Mouse (Mus musculus) splenic B cell, adult 2 months (primary cell): ENCODE results near the gene Tcte1.
A peak's percentile ranks its signal among the peaks of the same experiment; 100 is the strongest.

Experiments used
- DNase-seq: peaks from one replicate; pipeline ENCODE4 v3.0.0-alpha.2; 2011; ENCODE audit warnings: low read depth, low spot score
- H3K27me3 ChIP-seq: 2 replicates; pipeline ENCODE4 v1.6.1; 2012; ENCODE audit warnings: mild to moderate bottlenecking, low read length, moderate library complexity, mixed read lengths; ENCODE audit not compliant: control insufficient read depth, poor library complexity, insufficient read depth, severe bottlenecking
- H3K36me3 ChIP-seq: 2 replicates; pipeline ENCODE4 v1.6.1; 2012; ENCODE audit warnings: mild to moderate bottlenecking, low read length, moderate library complexity, mixed read lengths; ENCODE audit not compliant: control insufficient read depth, poor library complexity, insufficient read depth, severe bottlenecking

Tcte1 gene

DNA sequence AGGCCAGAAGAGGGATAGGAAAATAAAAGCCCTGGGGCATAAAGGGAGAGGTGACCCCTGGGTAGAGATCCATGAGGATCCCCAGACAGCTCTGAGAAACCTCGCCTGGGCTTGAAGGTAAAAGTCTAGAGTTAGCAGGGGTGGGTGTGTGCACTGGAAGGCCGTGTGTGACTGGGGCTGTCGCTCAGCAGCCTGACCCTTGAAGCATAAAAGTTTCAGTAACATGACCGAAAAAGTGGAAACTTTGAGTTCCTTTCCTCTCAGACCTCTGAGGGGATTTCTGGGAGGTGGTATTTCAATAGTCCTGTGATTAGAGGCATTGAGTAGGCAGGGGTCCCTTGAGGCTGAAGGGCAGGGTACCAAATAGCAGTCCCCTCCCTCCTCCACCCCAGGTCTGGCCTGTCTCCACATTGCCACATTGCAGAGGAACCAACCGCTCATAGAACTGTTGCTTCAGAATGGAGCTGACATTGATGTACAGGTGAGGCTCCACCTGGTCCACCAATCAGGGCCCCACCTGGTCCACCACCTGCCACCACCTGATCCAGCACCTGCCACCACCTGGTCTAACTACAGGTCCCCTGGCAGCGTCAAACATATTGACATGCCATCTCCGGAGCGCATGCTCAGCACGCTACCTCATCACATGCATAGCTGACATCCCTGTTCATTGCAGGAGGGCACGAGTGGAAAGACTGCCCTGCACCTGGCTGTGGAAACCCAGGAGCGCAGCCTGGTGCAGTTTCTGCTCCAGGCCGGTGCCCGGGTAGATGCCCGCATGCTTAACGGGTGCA, 36.7 kb downstream of the Tcte1 start:
- Histone ChIP-seq H3K36me3 (peaks cover 9% of the 10 kb centered on the region), H3K27me3 (no peaks in the 10 kb centered on the region)
- peak; percentile 84 for DNase-seq

DNA sequence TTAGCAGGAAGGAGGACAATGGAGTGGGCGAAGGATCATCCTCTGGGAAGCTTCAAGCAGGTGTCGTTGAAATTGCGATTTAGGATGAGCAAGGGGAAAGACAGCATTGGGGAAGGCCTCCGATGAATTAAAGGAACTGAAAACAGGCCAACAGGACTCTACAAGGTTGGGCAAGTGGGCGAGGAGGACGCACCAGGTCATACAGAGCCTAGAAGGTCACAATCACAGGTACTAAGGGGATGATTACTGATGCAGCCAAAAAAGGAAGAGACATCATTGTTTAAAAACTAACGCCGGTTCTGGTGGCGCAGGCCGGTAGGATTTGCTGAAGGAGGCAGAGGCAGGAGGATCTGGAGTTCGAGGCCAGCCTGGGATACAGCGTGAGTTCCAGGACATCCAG, 40.0 kb downstream of the Tcte1 start:
- peaks cover 15% of the 10 kb centered on the region for H3K36me3 ChIP-seq
- DNase-seq = peak; percentile 77
- H3K27me3 ChIP-seq = no peaks in the 10 kb centered on the region

DNA sequence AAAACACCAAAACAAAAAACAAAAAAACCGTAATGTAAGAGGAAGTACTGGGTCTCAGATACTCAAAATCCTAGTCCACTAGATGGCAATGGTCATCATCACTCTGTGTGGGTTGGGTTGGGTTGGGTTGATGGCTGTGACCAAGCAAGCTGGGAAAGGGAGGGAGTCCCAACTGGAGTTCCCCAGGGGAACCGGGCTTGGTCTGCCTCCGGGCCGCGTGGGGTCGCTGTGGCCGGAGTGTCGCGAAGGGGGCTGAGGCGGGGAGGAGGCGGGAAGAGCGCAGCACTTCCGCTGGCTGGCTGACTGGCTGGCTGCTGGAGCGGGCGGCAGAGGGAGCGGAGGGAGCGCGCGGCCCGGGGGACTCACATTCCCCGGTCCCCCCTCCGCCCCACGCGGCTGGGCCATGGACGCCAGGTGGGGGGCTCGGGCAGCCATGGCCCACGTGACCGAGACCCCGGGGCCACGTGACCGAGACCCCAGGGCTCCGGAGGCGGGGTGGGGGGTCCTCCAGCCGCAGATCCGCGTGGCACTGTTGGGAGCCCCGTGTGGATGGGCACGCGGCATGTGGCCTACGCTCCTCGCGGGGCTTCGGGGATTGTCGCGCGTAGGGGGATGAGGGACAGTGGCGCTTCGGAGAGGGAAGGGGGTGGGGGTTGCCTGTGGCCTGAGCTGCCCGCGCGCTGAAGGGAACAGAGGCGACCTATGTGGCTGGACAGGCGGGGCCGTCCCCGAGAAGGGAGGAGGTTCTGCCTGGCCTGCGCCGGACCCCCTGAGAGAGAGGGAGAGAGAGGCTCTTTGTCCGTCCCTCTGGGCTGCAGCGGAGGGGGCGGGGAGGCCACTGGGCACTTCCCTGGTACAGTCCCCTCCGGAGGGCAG, 40.7 kb downstream of the Tcte1 start, which contains the start of gene Slc35b2:
Gene Slc35b2, plus strand, starts transcription at position 220 of the 876 bp plus-strand sequence.
- peaks cover 13% of the 10 kb centered on the region for H3K36me3 ChIP-seq
- DNase-seq = peak; percentile 88

DNA sequence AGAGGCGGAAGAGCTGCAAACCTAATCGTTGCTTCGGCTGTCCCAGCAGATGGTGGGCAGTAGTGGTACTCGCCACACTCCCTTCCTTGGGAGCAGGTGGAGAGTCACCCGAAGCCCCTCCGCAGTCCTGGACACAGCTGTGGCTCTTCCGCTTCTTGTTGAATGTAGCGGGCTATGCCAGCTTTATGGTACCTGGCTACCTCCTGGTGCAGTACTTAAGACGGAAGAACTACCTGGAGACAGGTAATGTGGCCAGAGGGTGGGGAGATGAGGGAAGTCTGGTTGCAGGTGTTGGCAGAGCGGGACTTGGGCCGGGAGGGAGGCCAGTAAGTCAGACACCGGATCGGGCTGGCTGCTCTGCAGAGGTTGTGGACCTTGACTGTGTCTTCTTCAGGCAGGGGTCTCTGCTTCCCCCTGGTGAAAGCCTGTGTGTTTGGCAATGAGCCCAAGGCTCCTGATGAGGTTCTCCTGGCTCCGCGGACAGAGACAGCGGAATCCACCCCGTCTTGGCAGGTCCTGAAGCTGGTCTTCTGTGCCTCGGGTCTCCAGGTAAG, 41.4 kb downstream of the Tcte1 start:
- DNase-seq = peak; percentile 66
- no peaks in the 10 kb centered on the region for H3K27me3 ChIP-seq
- H3K36me3 ChIP-seq = peaks cover 18% of the 10 kb centered on the region

More for the DNA sequence above, 40.7 kb downstream of the Tcte1 start, which contains the start of gene Slc35b2:
- no peaks in the 10 kb centered on the region for H3K27me3 ChIP-seq

DNA sequence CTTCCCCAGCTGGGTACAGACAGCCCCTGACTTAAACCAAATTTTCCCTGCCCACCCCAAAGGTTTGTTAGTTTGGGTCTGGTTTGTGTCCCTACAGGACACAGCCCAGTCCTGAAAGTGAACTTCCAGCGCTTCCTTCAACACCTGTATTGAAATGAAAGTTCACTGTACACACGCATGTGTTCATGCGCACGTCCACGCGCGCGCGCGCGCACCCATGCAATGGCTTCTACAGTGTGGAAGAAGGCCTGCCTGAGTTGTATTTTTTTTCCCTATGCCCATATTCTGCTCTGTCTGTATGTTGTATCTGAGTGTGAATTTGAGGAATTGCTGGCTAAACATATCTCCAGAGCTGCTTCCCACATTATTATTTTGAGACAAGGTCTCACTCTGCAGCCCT, 41.9 kb downstream of the Tcte1 start:
- H3K36me3 ChIP-seq = peaks cover 20% of the 10 kb centered on the region
- peak; percentile 47 for DNase-seq
- H3K27me3 ChIP-seq = no peaks in the 10 kb centered on the region

DNA sequence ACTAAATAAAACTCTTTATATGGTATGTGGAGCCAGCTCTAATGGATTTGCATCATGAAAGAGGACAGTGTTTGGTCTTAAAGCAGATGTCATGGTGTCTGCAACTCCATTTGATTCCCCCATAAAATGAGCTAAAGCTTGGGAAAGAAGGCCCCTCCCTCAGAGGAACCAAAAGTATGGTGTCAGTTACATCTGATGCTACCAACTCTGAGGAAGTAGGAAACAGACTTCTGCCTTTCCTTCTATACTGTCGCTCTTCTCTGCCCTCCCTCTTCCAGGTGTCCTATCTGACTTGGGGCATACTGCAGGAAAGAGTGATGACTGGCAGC, 42.8 kb downstream of the Tcte1 start:
- Histone ChIP-seq H3K27me3 (no peaks in the 10 kb centered on the region), H3K36me3 (peaks cover 25% of the 10 kb centered on the region)
- DNase-seq = peak; percentile 53

DNA sequence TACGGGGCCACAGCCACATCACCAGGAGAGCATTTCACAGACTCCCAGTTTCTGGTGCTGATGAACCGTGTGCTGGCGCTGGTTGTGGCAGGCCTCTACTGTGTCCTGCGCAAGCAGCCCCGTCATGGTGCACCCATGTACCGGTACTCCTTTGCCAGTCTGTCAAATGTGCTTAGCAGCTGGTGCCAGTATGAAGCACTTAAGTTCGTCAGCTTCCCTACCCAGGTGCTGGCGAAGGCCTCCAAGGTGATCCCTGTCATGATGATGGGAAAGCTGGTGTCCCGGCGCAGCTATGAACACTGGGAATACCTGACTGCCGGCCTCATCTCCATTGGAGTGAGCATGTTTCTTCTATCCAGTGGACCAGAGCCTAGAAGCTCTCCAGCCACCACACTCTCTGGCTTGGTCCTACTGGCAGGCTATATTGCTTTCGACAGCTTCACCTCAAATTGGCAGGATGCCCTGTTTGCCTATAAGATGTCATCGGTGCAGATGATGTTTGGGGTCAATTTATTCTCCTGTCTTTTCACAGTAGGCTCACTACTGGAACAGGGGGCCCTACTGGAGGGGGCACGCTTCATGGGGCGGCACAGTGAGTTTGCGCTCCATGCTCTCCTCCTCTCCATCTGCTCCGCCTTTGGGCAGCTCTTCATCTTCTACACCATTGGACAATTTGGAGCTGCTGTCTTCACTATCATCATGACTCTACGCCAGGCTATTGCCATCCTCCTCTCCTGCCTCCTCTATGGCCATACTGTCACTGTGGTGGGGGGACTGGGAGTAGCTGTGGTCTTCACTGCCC, 43.3 kb downstream of the Tcte1 start:
- Histone ChIP-seq H3K27me3 (no peaks in the 10 kb centered on the region), H3K36me3 (peaks cover 29% of the 10 kb centered on the region)
- DNase-seq = peak; percentile 56

DNA sequence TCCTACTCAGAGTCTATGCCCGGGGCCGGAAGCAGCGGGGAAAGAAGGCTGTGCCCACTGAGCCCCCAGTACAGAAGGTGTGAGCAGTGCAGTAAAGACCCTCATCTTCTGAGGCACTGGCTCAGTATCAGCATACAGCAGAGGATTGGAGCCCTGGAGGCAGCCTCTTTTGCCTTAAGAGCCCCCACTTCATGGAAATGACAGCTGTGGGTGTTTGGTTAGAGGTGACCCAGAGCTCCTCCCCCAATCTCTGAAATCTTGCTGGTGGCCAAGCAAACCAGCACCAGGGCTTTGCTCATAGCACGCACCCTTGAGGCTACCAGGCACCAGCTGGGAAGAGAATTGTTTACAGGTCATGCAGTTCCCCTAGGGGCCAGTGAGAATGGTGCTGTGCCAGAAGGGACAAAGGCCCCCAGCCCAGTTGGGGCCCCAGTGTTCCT, 43.9 kb downstream of the Tcte1 start:
- no peaks in the 10 kb centered on the region for H3K27me3 ChIP-seq
- no peak for DNase-seq
- H3K36me3 ChIP-seq = peaks cover 30% of the 10 kb centered on the region

DNA sequence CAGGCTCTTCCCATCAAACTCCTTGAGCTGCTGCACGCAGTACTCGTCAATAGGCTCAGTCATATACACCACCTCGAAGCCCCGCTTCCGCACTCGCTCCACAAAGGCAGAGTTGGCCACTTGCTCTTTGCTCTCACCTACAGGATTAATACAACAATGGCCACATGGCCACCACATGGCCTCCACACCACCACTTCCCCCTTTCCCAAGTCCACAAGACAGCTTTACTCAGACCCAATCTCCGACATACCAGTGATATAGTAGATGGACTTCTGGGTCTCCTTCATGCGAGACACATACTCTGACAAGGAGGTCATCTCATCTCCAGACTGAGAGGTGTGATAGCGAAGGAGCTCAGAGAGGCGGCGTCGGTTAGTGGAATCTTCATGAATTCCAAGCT, 45.8 kb downstream of the Tcte1 start:
- Histone ChIP-seq H3K27me3 (no peaks in the 10 kb centered on the region), H3K36me3 (peaks cover 28% of the 10 kb centered on the region)
- peak; percentile 41 for DNase-seq

DNA sequence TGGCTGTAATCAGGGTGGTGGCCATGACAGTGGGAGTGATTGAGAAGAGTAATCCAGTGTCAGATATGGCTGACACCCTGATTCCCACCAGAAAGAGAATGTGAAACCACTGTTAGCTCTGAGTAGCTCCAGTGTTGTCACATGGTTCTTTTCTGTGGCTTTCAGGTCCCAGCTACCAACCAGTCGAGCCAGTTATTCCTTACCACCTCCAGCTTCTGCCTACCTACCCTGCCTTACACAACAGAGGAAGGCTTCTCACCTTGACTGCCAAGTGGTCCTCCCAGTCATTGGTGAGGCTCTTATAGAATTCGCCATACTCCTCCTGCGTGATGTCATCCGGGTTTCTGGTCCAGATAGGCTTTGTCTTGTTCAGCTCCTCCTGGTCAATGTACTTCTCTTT, 46.8 kb downstream of the Tcte1 start:
- no peak for DNase-seq
- H3K36me3 ChIP-seq = peaks cover 28% of the 10 kb centered on the region
- H3K27me3 ChIP-seq = no peaks in the 10 kb centered on the region

DNA sequence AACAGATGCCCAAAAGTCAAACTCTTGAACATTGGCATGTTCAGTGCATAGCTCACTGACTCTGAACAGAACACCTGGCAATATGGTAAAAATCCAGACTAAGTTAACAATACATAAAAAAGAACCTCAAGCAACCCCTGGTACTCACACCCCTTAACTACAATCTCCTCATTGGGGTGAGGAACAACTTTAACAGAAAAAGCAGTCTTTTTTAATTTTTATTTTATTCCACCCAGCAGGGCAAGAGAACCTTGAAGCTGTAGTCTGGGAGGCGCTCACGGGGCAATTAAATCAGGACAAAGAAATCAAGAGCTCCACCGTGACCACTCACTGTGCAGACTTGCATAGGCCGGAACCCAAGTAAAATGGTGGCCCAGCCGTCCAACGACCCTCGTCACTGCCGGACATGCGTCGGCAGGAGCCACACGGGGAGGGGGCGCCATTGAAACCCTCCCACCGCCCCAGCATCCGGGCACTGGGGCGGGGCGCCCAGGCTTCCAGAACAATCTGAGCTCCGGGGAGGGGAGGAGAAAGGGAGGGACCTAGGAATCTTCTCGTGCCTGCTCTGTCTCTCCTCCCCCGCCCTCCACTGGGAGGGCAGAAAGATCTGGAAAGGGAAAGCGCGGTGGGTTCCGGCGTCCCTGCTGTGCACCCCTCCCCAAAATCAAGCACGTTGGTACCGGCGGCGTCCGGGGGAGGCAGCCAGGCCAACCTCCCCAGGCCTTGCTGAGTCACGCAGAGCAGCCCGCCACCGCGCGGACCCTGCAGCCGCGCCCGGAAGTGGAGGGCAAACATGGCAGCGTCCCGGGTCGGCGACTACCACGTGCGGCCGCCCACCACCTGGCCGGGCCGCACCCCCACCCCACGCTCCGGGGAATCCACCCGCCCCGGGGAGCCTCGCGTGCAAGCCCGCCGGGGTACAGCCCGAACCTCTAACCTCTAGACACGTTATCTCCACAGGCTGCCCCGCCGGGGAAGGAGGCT, 49.2 kb downstream of the Tcte1 start:
- peaks cover 24% of the 10 kb centered on the region for H3K36me3 ChIP-seq
- no peaks in the 10 kb centered on the region for H3K27me3 ChIP-seq
- peak; percentile 79 for DNase-seq

DNA sequence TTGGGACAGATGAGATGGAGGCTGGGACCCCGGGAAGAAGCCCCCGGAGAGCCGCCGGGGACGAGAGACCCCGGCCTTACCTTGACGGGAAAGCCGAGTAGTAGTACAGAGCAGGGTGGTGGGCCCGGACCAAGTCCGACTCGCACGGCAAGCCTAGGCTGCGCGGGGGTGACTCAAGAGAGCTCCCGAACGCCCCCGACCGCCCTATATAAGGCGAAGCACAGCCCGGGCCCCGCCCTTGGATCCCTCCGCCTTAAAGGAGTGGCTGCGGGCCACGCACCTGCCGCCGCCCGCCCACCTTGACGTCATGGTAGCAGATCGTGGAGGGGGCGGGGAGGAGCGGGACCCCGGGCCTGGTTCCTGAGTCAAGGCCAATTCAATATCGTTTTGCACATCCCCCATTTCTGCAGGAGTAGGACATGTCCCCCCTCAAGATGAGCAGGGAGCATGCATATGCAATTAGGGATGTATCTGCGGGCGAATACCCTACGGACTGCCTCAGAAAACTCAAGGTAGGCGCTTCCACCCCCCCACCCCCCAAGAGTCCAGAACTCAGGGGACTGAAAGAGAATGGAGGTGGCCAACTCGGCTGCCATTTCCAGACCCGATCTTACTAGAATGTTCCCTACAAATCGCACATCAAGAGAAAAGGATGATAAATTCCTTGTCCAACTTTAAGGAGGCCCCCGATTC, 50.0 kb downstream of the Tcte1 start, which contains the start of gene Hsp90ab1:
Gene Hsp90ab1, minus strand, starts transcription at position 185 of the 693 bp plus-strand sequence.
- peak; percentile 99 for DNase-seq
- no peaks in the 10 kb centered on the region for H3K27me3 ChIP-seq
- H3K36me3 ChIP-seq = peaks cover 22% of the 10 kb centered on the region

DNA sequence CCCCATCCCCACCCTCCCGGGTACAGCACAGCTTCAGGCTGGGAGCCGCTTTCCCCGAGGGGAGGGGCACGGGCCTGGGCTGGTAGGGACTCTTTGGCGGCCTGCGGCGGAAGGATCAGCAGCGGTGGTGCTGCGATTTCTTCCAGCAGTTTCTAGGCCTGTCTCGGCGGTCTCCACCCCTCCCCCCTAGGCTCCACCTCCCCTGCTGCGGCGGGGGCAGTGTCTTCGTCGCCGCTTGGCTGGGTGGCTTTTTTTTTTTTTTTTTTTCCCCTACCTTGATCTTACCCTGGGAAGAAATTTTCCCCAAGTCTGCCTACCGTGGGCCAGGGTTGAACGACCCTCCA, 50.5 kb downstream of the Tcte1 start:
- Histone ChIP-seq H3K36me3 (peaks cover 22% of the 10 kb centered on the region), H3K27me3 (no peaks in the 10 kb centered on the region)
- peak; percentile 97 for DNase-seq
